Mouse (Mus musculus) midbrain, embryonic 12.5 days (tissue): ENCODE measurements around the gene Maml1. TPM values are rescaled to one million over a fixed set of nuclear protein-coding genes. Genes with fewer than 3 reads are reported as not detected.

Experiments used
- ATAC-seq: fragments of 200-750 bp; cut with Nextera tagmentation; 2 replicates; pipeline ENCODE4 v1.8.0; 2017; ENCODE audit warnings: low read depth, moderate TSS enrichment, moderate library complexity; ENCODE audit not compliant: low FRiP score
- H3K27ac ChIP-seq: fragments of 300-500 bp; sonication (generic); replicated peaks from 2 replicates; pipeline ENCODE4 v1.5.1; 2016; ENCODE audit warnings: mild to moderate bottlenecking
- H3K27me3 ChIP-seq: fragments of 300-500 bp; sonication (generic); 2 replicates; pipeline ENCODE4 v1.6.1; 2016; ENCODE audit warnings: mild to moderate bottlenecking
- H3K36me3 ChIP-seq: fragments of 300-500 bp; sonication (generic); 2 replicates; pipeline ENCODE4 v1.6.1; 2016
- H3K4me1 ChIP-seq: fragments of 300-500 bp; sonication (generic); 2 replicates; pipeline ENCODE4 v1.6.1; 2016
- H3K4me2 ChIP-seq: fragments of 300-500 bp; sonication (generic); replicated peaks from 2 replicates; pipeline ENCODE4 v1.6.1; 2016; ENCODE audit warnings: mild to moderate bottlenecking, moderate library complexity
- H3K4me3 ChIP-seq: fragments of 300-500 bp; sonication (generic); 2 replicates; pipeline ENCODE4 v1.5.1; 2016; ENCODE audit warnings: mild to moderate bottlenecking
- H3K9ac ChIP-seq: fragments of 300-500 bp; sonication (generic); replicated peaks from 2 replicates; pipeline ENCODE4 v1.6.1; 2016; ENCODE audit warnings: mild to moderate bottlenecking, moderate library complexity
- H3K9me3 ChIP-seq: fragments of 300-500 bp; sonication (generic); 2 replicates; pipeline ENCODE4 v1.6.1; 2016; ENCODE audit warnings: mild to moderate bottlenecking
- WGBS: fragments of 180-500 bp; shearing (Covaris S2); methylation state at CpG from one replicate; pipeline ENCODE4 v1.1.7; 2016; 5-methylcytosine and 5-hydroxymethylcytosine counted together
- polyA plus RNA-seq: library from polyadenylated mRNA; unstranded; fragments of >200 nt; fragmentation: Nextera tagmentation; extraction: Ambion mirVana; gene quantifications from 2 replicates; pipeline ENCODE4 v1.2.1, GENCODE M21; 2016

The Maml1 gene
- polyA plus RNA-seq, 1 experiment from 2014 or later = 6.6 TPM

DNA sequence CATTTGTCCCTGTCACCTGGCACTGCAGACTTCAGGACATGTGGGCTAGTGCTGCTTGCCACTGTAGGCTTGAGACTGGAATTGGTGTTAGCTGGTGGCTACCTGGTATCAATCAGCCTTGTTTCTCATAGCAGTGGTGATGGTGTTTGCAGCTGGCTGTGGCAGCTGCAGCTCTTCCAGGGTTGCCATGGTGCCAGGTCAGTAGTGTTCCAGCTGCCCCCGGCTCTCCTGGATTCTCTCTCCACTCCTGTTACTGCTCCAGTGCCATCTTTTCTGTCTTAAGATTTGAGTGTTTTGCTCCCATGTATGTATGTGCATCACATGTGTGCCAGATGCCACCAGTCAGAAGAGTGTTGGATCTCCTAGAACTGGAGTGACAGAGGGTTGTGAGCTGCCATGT lies 38.7 kb downstream of the Maml1 start:
- Histone ChIP-seq H3K9ac (no peak overlapping the region), H3K4me1 (no peaks in the 10 kb centered on the region), H3K9me3 (no peaks in the 10 kb centered on the region), H3K36me3 (peaks cover 26% of the 10 kb centered on the region), H3K4me3 (no peak overlapping the region), H3K27ac (no peak overlapping the region), H3K4me2 (no peak overlapping the region), H3K27me3 (no peaks in the 10 kb centered on the region)
- WGBS = 79% methylated on average over 1 of the region's 1 CpGs
- no peak for ATAC-seq

DNA sequence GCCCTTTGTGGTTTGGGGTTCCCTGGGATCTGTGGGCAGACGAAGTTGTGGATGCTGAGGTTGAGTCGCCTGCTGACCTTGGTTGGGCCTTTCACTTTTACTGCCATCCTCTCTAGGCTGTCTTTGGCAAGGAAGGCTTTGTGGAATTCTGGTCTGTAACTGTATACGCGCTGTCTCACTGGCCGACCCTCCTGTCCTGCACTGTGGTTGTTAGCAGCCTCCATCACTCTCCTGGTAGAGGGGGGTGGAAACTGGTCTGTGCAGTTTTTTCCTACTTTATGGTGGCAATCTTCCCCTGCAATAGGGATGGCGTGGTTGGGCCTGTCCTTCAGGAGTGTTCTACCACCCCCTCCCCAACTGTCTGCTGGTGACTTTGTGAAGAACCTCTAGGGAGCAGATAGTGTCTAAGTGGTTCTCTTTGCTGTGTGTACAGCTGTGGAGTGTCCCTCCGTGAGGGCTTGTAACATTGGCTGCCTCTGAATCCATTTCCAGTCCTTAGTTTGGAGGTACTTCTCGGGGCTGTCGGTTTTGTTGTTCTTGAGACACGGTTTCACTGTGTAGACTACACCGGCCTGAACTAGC lies 39.3 kb downstream of the Maml1 start:
- Histone ChIP-seq H3K4me3 (no peak overlapping the region), H3K4me2 (no peak overlapping the region), H3K27me3 (no peaks in the 10 kb centered on the region), H3K36me3 (peaks cover 20% of the 10 kb centered on the region), H3K27ac (no peak overlapping the region), H3K9me3 (no peaks in the 10 kb centered on the region), H3K4me1 (no peaks in the 10 kb centered on the region), H3K9ac (no peak overlapping the region)
- ATAC-seq = no peak
- 81% methylated on average over 11 of the region's 11 CpGs for WGBS

DNA sequence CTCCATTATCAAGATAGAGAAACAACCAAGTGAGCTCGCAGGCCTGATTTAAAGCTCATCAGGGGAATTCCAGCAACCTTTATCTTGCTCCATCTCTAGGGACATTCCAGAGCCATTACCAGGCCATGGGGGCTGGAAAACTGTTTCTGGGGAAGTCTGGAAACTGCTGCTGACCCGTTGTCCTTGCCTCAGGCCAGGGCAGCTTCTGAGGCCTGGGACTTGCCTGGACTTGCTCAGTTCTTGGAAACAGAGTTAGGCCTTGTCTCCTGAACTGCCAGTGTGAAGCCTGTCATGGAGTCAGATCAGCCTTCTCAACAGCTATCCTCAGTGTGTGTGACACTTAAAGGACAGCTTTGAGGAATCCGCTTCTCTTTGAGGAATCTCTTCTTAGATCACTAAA lies 39.9 kb downstream of the Maml1 start:
- Histone ChIP-seq H3K4me2 (no peak overlapping the region), H3K36me3 (peaks cover 14% of the 10 kb centered on the region), H3K4me1 (no peaks in the 10 kb centered on the region), H3K4me3 (no peak overlapping the region), H3K9me3 (no peaks in the 10 kb centered on the region), H3K27me3 (no peaks in the 10 kb centered on the region), H3K9ac (no peak overlapping the region), H3K27ac (no peak overlapping the region)
- no peak for ATAC-seq
- WGBS = 77% methylated on average over 3 of the region's 3 CpGs

DNA sequence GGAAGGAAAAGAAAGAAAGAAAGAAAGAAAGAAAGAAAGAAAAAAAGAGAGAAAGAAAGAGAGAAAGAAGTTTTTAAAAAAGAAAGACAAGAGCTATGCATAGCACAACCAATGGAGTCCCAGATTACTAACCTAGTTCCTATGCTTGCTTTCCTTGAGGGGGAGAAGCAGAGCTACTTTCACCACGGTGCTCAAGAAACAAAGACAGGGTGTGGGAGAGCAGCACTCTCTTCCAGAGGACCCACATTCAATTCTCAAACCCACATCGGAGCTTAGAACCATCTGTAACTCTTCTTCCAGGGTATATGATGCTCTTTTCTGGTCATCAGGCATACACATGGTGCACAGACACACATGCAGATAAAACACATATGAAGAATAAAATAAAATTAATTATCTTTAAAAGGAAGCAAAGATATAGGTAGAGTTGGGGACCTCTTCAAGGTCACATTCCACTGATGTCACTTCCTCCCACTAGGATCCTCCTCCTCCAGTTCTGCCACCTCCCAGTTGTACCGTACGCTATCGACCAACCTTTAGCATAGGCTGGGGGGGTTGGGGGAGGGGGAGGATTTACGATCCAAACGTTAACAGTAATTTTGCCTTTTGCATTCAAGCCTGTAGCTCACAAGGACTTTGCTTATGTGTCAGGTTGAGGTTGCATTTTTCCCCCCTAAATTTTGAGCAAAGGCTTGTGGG lies 43.5 kb downstream of the Maml1 start:
- no peaks in the 10 kb centered on the region for H3K36me3 ChIP-seq
- H3K4me2 ChIP-seq = no peak overlapping the region
- H3K27ac ChIP-seq = no peak overlapping the region
- H3K4me3 ChIP-seq = no peak overlapping the region
- no peak overlapping the region for H3K9ac ChIP-seq
- H3K27me3 ChIP-seq = no peaks in the 10 kb centered on the region
- no peaks in the 10 kb centered on the region for H3K9me3 ChIP-seq
- no peak for ATAC-seq
- WGBS = 83% methylated on average over 7 of the region's 7 CpGs
- no peaks in the 10 kb centered on the region for H3K4me1 ChIP-seq

DNA sequence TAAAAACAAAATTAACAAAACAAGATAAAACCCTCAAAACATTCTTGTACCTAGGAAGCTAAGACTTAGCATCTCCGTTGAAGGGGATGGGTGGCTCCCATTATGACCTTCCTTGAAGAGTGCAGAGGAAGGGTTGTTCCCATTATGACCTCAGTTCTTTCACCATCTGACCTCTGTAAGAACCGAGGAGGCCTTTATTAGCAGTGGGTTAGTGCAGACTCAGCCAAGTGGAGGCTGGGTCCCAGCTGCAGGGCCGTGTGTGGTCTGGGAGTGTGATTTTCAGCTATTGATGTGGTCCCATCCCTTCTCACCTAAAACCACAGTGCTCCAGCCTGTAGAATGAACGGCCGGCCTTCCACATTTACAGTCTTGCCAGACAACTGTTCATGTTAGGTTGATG lies 46.8 kb downstream of the Maml1 start:
- Histone ChIP-seq H3K36me3 (no peaks in the 10 kb centered on the region), H3K4me3 (no peak overlapping the region), H3K27ac (no peak overlapping the region), H3K9me3 (no peaks in the 10 kb centered on the region), H3K27me3 (no peaks in the 10 kb centered on the region), H3K4me2 (no peak overlapping the region), H3K4me1 (no peaks in the 10 kb centered on the region), H3K9ac (no peak overlapping the region)
- ATAC-seq = no peak
- 68% methylated on average over 5 of the region's 5 CpGs for WGBS

DNA sequence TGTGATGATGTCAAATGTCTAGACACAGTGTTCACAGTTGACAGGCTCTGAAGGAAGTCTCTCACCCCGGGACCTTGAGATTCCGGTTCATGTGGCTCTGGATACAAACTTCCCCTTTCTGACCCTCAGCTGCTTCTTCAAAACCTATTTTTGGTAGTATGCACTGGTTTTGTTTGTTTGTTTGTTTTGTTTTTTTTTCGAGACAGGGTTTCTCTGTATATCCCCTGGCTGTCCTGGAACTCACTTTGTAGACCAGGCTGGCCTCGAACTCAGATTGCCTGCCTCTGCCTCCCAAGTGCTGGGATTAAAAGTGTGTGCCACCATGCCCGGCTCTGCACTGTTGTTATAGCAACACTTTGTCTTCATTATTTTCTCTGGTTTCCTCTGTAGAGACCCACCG lies 48.2 kb downstream of the Maml1 start:
- Histone ChIP-seq H3K4me3 (no peak overlapping the region), H3K9ac (no peak overlapping the region), H3K36me3 (no peaks in the 10 kb centered on the region), H3K27me3 (peaks cover 9% of the 10 kb centered on the region), H3K4me1 (no peaks in the 10 kb centered on the region), H3K27ac (no peak overlapping the region), H3K9me3 (no peaks in the 10 kb centered on the region), H3K4me2 (no peak overlapping the region)
- WGBS = 76% methylated on average over 6 of the region's 6 CpGs
- no peak for ATAC-seq

DNA sequence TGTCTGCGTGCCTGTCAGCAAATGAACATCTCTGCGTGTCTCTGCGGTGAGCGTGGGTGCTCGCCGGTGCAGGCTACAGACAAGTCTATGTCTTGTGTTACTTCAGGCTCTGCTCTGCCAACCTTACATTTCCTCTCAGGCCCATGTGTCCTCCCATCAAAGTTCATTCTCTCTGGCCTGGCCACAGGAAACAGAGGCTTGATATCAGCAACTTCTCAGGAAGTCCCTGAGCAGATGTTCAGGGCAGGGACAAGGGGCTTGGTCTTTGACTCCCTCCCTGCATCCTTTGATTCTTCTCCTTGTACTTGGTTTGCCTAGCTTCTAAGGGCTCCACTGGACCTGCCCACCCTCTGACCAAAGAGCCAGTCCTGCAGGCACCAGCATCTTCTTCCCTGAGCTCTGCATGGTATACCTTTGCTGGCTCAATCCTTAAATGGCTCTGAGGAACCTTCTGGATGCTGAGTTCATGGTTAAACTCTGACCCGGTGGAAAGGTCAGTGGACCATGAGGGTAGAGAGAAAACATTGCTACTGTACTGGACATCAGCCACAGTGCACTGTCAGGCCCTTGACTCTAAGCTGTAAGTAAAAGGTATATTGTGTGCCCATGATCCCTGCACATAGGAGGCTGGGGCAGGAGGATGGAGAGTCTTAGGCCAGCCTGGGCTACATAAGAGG lies 51.7 kb downstream of the Maml1 start:
- Histone ChIP-seq H3K4me1 (peaks cover 11% of the 10 kb centered on the region), H3K9me3 (no peaks in the 10 kb centered on the region), H3K27me3 (peaks cover 44% of the 10 kb centered on the region), H3K27ac (no peak overlapping the region), H3K36me3 (peaks cover under 1% of the 10 kb centered on the region; the same call in 1 of the 2 replicates), H3K9ac (no peak overlapping the region), H3K4me2 (no peak overlapping the region), H3K4me3 (no peak overlapping the region)
- ATAC-seq = no peak
- 91% methylated on average over 7 of the region's 7 CpGs for WGBS

DNA sequence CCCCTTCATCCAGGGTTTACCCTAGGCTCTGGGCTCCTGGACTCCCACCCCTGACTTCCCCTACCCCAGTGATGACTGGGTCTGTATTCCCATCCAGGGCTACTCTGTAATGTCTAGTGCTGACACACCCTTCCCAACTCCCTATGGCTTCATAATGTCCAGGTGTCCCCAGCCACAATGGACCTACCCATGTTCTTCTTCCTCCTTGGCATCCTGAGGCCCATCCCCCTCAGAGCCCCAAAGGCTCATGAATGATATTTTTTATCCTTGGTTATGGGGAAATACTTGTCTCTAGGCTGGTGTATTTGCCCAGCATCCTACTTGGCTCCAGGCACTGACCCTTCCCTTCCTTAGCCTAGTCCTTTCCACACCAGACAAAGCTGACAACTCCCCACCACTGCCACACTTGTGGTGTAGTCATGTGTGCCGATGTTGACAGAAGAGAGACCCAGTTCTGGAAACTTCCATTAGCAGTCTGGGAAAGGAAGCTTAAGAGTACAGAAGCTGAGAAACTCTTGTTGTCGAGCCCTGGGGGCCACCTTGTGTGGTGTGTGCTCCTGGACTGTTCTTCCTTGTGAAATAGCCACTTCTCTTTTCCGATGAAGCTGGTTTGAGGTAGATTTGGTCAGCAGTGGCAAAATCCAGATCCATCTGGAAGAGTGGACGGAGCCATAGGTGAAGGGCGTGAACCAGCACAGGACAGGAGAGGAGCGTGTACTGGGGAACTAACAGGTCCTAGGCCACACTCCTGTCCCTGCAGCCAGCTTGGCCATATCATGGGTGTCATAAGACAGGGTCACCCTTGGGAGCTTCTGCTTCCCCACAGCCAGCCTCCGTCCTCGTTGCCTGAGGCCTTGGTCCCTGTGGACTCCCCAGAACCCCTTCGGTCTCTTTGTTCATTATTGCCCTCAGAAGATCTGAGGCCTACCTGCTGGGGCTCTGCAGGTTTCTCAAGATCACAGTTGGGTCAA lies 53.0 kb downstream of the Maml1 start:
- H3K27ac ChIP-seq = no peak overlapping the region
- WGBS = 92% methylated on average over 9 of the region's 9 CpGs
- no peak for ATAC-seq

DNA sequence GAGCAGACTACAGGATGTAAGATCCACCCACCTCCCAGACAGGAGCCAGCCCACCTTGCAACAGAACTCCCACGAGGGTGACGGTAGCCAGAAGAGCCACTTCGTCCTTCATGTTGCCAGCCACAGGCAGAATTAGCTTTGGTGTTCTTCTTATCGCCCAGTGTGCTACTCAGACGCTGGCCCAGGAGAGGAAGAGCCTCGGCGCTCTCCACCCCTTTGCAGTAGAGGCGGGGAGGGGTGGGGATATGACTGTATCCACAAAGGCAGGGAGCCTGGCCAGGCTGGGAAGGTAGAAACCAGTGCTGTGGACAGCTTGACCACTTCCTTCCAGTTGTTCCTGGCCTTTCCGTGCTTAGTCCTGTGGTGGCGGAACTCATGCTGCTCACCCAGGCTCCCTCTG lies 53.8 kb downstream of the Maml1 start, which contains the start of gene Ltc4s:
TSS of gene Ltc4s (minus strand) at position 293 of the 400 bp plus-strand sequence.
- Histone ChIP-seq H3K9ac (no peak within 1 kb of the TSS; the same call in 1 of the 2 replicates), H3K27ac (no peak within 1 kb of the TSS), H3K4me3 (peak within 1 kb of the TSS; percentile 52), H3K27me3 (peaks cover 58% of the 10 kb centered on the region), H3K4me1 (peaks cover 11% of the 10 kb centered on the region), H3K4me2 (peak within 1 kb of the TSS; percentile 78), H3K36me3 (peaks cover 21% of the 10 kb centered on the region), H3K9me3 (no peaks in the 10 kb centered on the region)
- WGBS = 56% methylated on average over 10 of the region's 10 CpGs
- ATAC-seq = no peak

More for the DNA sequence above, 53.0 kb downstream of the Maml1 start:
- H3K4me2 ChIP-seq = no peak overlapping the region
- no peak overlapping the region for H3K4me3 ChIP-seq
- no peak overlapping the region for H3K9ac ChIP-seq
- no peaks in the 10 kb centered on the region for H3K9me3 ChIP-seq
- peaks cover 57% of the 10 kb centered on the region for H3K27me3 ChIP-seq
- peaks cover 13% of the 10 kb centered on the region for H3K36me3 ChIP-seq
- H3K4me1 ChIP-seq = peaks cover 11% of the 10 kb centered on the region

DNA sequence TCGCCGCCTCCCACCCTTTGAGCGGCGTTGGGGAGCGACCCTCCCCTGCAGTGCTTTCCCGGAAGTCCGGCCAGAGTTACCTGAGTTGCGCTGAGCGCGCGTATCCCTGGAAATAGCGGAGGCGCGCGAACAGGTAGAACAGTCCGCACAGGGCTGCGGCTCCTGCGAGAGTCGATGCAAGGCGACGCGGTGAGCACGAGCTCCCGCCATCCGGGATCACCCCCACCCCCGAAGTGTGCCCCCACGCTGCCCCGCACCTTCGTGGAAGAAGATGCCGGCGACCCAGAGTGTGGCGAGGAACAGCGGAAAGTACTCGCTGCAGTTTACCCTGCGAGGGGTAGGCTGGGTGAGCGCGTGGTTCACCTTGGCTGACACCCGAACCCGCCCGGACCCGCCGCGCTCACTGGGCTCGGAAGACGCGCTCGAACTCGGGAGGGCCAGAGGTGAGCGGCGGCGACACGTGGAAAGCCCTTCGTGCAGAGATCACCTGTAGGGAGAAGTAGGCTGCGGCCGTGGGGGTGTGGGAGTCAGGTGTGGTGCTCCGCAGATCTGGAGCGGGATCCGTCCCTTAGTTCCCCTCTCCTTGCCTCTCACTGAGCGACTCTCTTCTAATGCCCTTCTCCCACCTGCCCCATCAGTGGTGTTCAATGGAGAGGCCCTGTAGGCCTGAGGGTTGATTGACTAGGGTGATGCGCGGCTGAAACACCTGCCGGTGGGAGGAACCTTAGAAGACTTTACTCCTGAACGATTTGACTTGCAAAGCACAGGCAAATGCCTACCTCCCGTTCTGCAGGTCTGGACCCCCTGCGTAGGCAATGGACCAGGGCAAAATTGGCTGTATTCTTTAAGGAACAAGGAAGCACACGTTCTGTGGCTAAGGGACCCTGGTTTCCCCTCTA lies 54.9 kb downstream of the Maml1 start:
- peak overlapping the region; percentile 78 for H3K4me2 ChIP-seq

DNA sequence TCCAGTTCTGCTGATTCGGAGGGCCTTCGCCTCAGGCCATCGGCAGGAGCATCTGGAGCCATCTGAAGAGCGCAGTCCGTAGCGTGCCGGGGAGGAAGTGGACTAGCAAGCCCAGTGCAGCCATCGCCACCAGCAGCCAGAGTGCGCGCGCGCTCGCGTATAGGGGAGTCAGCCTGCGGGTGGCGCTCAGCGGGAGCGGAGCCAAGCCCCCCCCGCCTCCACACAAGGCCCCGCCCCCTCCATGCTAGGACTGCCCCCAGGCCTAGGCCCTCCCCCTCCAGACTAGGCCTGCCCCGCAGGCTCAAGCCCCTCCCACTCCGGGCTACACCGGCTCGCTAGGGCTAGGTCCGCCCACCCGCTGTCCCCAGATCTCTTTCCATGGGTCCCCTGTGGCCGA lies 55.6 kb downstream of the Maml1 start:
- Histone ChIP-seq H3K27me3 (peaks cover 66% of the 10 kb centered on the region), H3K27ac (0 out of 2 replicates have a peak overlapping the region, but pooled peaks have one; percentile 6), H3K4me2 (peak overlapping the region; percentile 78), H3K4me3 (peak overlapping the region; percentile 52), H3K9ac (peak overlapping the region; percentile 46), H3K4me1 (peaks cover 11% of the 10 kb centered on the region), H3K36me3 (peaks cover 39% of the 10 kb centered on the region), H3K9me3 (no peaks in the 10 kb centered on the region)
- 1% methylated on average over 26 of the region's 27 CpGs for WGBS
- ATAC-seq = peak; percentile 89

More for the DNA sequence above, 54.9 kb downstream of the Maml1 start:
- under 1% methylated on average over 66 of the region's 66 CpGs for WGBS
- Histone ChIP-seq H3K9ac (peak overlapping the region; percentile 46), H3K4me3 (peak overlapping the region; percentile 52), H3K27me3 (peaks cover 60% of the 10 kb centered on the region), H3K9me3 (no peaks in the 10 kb centered on the region), H3K27ac (no peak overlapping the region), H3K36me3 (peaks cover 32% of the 10 kb centered on the region), H3K4me1 (peaks cover 11% of the 10 kb centered on the region)
- ATAC-seq = peak; percentile 10; the same call in 1 of the 2 replicates
